Mouse (Mus musculus) G1E (cell line): ENCODE measurements around the gene Vmn2r85. TPM values are rescaled to one million over a fixed set of nuclear protein-coding genes. Genes with fewer than 3 reads are reported as not detected.
A peak's percentile ranks its signal among the peaks of the same experiment; 100 is the strongest.

Experiments
- ATAC-seq: 2 replicates; pipeline ENCODE4 v1.8.0; 2016; ENCODE audit warnings: mild to moderate bottlenecking; ENCODE audit not compliant: insufficient number of reproducible peaks, poor library complexity, low FRiP score, severe bottlenecking; ENCODE audit errors: extremely low read depth
- DNase-seq: peaks from one replicate; pipeline ENCODE4 v3.0.0; 2012; ENCODE audit warnings: low spot score
- H3K27me3 ChIP-seq: 2 replicates; pipeline ENCODE4 v1.6.1; 2012; ENCODE audit warnings: mild to moderate bottlenecking, low read length, inconsistent platforms; ENCODE audit not compliant: insufficient read depth
- H3K36me3 ChIP-seq: replicated peaks from 2 replicates; pipeline ENCODE3; 2012; ENCODE audit warnings: mild to moderate bottlenecking, inconsistent platforms
- H3K4me1 ChIP-seq: 2 replicates; pipeline ENCODE4 v1.6.1; 2012; ENCODE audit warnings: low read depth, low read length, inconsistent platforms, mixed read lengths; ENCODE audit not compliant: insufficient read depth
- H3K4me3 ChIP-seq: 2 replicates; pipeline ENCODE4 v1.5.1; 2012; ENCODE audit warnings: low read depth, mild to moderate bottlenecking, inconsistent platforms, low read length, moderate library complexity, mixed read lengths
- H3K9me3 ChIP-seq: replicated peaks from 2 replicates; pipeline ENCODE4 v1.6.1; 2012; ENCODE audit warnings: inconsistent platforms
- CTCF ChIP-seq: IDR thresholded peaks from 2 replicates; pipeline ENCODE4 v1.5.1; 2012; ENCODE audit warnings: low read depth, low read length, inconsistent platforms, mixed read lengths
- GATA1 ChIP-seq: IDR thresholded peaks from 2 replicates; pipeline ENCODE4 v1.6.1; 2012; ENCODE audit warnings: borderline replicate concordance, low read length, inconsistent platforms, mixed read lengths
- GATA2 ChIP-seq: IDR thresholded peaks from 2 replicates; pipeline ENCODE4 v1.6.1; 2012; ENCODE audit warnings: low read depth, low read length, inconsistent platforms, borderline replicate concordance
- POLR2AphosphoS5 ChIP-seq: IDR thresholded peaks from 2 replicates; pipeline ENCODE4 v1.6.1; 2012; ENCODE audit warnings: low read depth, low read length, inconsistent platforms; ENCODE audit not compliant: insufficient replicate concordance
- TAL1 ChIP-seq: conservative IDR thresholded peaks from 2 replicates; pipeline ENCODE4 v1.6.1; 2012; ENCODE audit warnings: low read depth, low read length, inconsistent platforms, mixed read lengths
- polyA plus RNA-seq: library from polyadenylated mRNA; stranded (reverse); fragments of >175 nt; gene quantifications from 2 replicates; pipeline ENCODE4 v1.2.3, GENCODE M21; 2012
- total RNA-seq, 2 experiments: library from RNA; stranded (forward) in 1 of 2; stranded (reverse) in 1 of 2; fragments of 200-1000 nt in 1 of 2; fragments of >200 nt in 1 of 2; fragmentation: Nextera tagmentation in 1 of 2; gene quantifications; 2 replicates each; pipeline ENCODE4 v1.2.3; 2014 to 2017

The Vmn2r85 gene
- total and polyA plus RNA-seq, 3 experiments = 0.05 TPM; not detected in 2

- TF ChIP-seq TAL1 = no peak
- no peak for TF ChIP-seq POLR2AphosphoS5
- TF ChIP-seq GATA1 = no peak
- no peak for TF ChIP-seq GATA2
- TF ChIP-seq CTCF = no peak
- no peak for ATAC-seq
- Histone ChIP-seq H3K4me3 (no peak within 1 kb of the TSS), H3K4me1 (no peaks in the 10 kb centered on the region), H3K27me3 (no peaks in the 10 kb centered on the region), H3K9me3 (no peaks in the 10 kb centered on the region), H3K36me3 (no peaks in the 10 kb centered on the region)
- no peak for DNase-seq
These were observed 35.3 kb downstream of the Vmn2r85 start, which contains the start of gene Vmn2r84 for GRCm38 (mm10) chr10:130394232-130394631. Gene Vmn2r84, minus strand, starts transcription at chr10:130394332.

GRCm38 (mm10) chr10:130375145-130375544, 54.4 kb downstream of the Vmn2r85 start:
- H3K9me3 ChIP-seq = no peaks in the 10 kb centered on the region
- peaks cover 16% of the 10 kb centered on the region for H3K36me3 ChIP-seq
- H3K27me3 ChIP-seq = no peaks in the 10 kb centered on the region
- ATAC-seq (no peak), DNase-seq (no peak)
- no peaks in the 10 kb centered on the region for H3K4me1 ChIP-seq
- no peak overlapping the region for H3K4me3 ChIP-seq
- TF ChIP-seq GATA2 (no peak), POLR2AphosphoS5 (no peak), GATA1 (no peak), TAL1 (no peak), CTCF (no peak)

GRCm38 (mm10) chr10:130372491-130373173, 56.9 kb downstream of the Vmn2r85 start:
- Histone ChIP-seq H3K4me3 (no peak overlapping the region), H3K36me3 (peaks cover 25% of the 10 kb centered on the region), H3K4me1 (no peaks in the 10 kb centered on the region), H3K27me3 (no peaks in the 10 kb centered on the region), H3K9me3 (no peaks in the 10 kb centered on the region)
- TF ChIP-seq TAL1 (peak; percentile 22; the same call in 1 of the 2 replicates), GATA2 (no peak)
- ATAC-seq (no peak), DNase-seq (no peak)

GRCm38 (mm10) chr10:130371644-130372043, 57.9 kb downstream of the Vmn2r85 start:
- TF ChIP-seq CTCF (no peak), GATA2 (no peak), TAL1 (no peak)
- Histone ChIP-seq H3K36me3 (peaks cover 29% of the 10 kb centered on the region), H3K4me1 (no peaks in the 10 kb centered on the region), H3K4me3 (no peak overlapping the region), H3K27me3 (no peaks in the 10 kb centered on the region), H3K9me3 (no peaks in the 10 kb centered on the region)
- ATAC-seq = no peak
- no peak for DNase-seq

GRCm38 (mm10) chr10:130370005-130370682, 59.4 kb downstream of the Vmn2r85 start:
- H3K4me1 ChIP-seq = no peaks in the 10 kb centered on the region
- no peak for TF ChIP-seq GATA2
- TF ChIP-seq TAL1 = no peak
- TF ChIP-seq POLR2AphosphoS5 = no peak
- ATAC-seq = no peak
- no peak overlapping the region for H3K4me3 ChIP-seq
- no peak for DNase-seq
- H3K27me3 ChIP-seq = no peaks in the 10 kb centered on the region
- peaks cover 42% of the 10 kb centered on the region for H3K36me3 ChIP-seq
- H3K9me3 ChIP-seq = no peaks in the 10 kb centered on the region

GRCm38 (mm10) chr10:130368384-130368783, 61.1 kb downstream of the Vmn2r85 start:
- Histone ChIP-seq H3K27me3 (no peaks in the 10 kb centered on the region), H3K4me1 (no peaks in the 10 kb centered on the region), H3K9me3 (no peaks in the 10 kb centered on the region), H3K36me3 (peaks cover 39% of the 10 kb centered on the region), H3K4me3 (no peak overlapping the region)
- no peak for ATAC-seq
- no peak for DNase-seq
- TF ChIP-seq GATA1 (no peak), CTCF (no peak), GATA2 (no peak), POLR2AphosphoS5 (no peak), TAL1 (no peak)
